In the genomic region with DNA sequence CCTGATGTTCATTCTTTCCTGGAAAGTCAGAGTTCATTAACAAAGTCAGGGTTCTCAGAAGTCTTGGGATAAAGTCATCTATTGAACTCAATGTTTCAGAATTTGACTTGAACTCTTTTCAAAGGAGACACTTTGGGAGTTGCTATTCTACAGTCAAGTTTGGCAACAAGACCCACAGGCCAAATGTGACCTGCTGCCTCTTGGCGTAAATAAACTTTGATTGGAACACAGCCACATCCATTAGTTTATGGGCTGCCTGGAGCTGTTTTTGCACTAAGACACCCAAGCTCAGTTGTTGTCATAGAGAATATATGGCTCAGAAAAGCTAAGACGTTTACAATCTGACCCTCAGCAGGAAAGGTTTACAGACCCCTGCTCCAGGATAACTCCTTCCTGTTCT, we compare ENCODE assay signal across 14 mouse cellular contexts.
A peak's percentile ranks its signal among the peaks of the same experiment; 100 is the strongest.
DNase-seq lines count a peak whose midpoint lies in the region; ATAC-seq and TF ChIP-seq lines count a peak whose summit lies in the region.
"Had no signal": no experiment of that assay in that cellular context is flagged by ENCODE, and none has a peak within 500 bp of the region (broad histone marks: within the 10 kb centered on the region; RNA-seq: fewer than 3 reads in every experiment).

No protein-coding gene starts in this region.

- peak; percentile 28 for DNase-seq in hindbrain, postnatal 0 days (ENCODE audit: low spot score)
- no peak for DNase-seq in hindbrain, embryonic 10.5 days (ENCODE audit: low spot score)
- DNase-seq in heart, adult 8-10 months (ENCODE audit: low spot score) = peak; percentile 34
- peak; percentile 19 to 54 for DNase-seq in heart, adult 9 months (ENCODE audit: low spot score in 2 of 2)
- DNase-seq in left cerebral cortex, adult 18-20 months (ENCODE audit: low spot score in 2 of 2) = no peak
- no peak for DNase-seq in embryo, embryonic 11 days
- DNase-seq: forebrain, postnatal 0 days had no signal

- H3K36me3 ChIP-seq in hindbrain, postnatal 0 days (ENCODE audit: insufficient read depth, low read length) = no peaks in the 10 kb centered on the region
- no peaks in the 10 kb centered on the region for H3K36me3 ChIP-seq in hindbrain, embryonic 10.5 days
- H3K36me3 ChIP-seq in kidney, embryonic 16.5 days (ENCODE audit: insufficient read depth, low read length) = no peaks in the 10 kb centered on the region
- no peaks in the 10 kb centered on the region for H3K36me3 ChIP-seq in intestine, postnatal 0 days (ENCODE audit: control insufficient read depth, insufficient read depth)
- H3K36me3 ChIP-seq: hindbrain, embryonic 15.5 days had no signal

- no peaks in the 10 kb centered on the region for H3K4me1 ChIP-seq in hindbrain, postnatal 0 days (ENCODE audit: insufficient read depth, low read length)
- no peaks in the 10 kb centered on the region for H3K4me1 ChIP-seq in hindbrain, embryonic 10.5 days (replicated peaks)
- H3K4me1 ChIP-seq in kidney, embryonic 16.5 days (ENCODE audit: insufficient read depth, low read length) = no peaks in the 10 kb centered on the region
- H3K4me1 ChIP-seq in intestine, postnatal 0 days (replicated peaks; ENCODE audit: control insufficient read depth, insufficient read depth, low read length) = no peaks in the 10 kb centered on the region
- H3K4me1 ChIP-seq: hindbrain, embryonic 15.5 days had no signal

- no peak overlapping the region for H3K27ac ChIP-seq in hindbrain, postnatal 0 days
- H3K27ac ChIP-seq in hindbrain, embryonic 10.5 days = no peak overlapping the region
- peak overlapping the region; percentile 46; the same call in 1 of the 2 replicates for H3K27ac ChIP-seq in kidney, embryonic 16.5 days (ENCODE audit: low read length)
- H3K27ac ChIP-seq in intestine, postnatal 0 days (ENCODE audit: low read depth, low read length) = no peak overlapping the region
- H3K27ac ChIP-seq: hindbrain, embryonic 15.5 days; liver, embryonic 14.5 days had no signal

- H3K4me3 ChIP-seq in hindbrain, postnatal 0 days (ENCODE audit: low read length) = no peak overlapping the region
- H3K4me3 ChIP-seq in hindbrain, embryonic 10.5 days = no peak overlapping the region
- H3K4me3 ChIP-seq in kidney, embryonic 16.5 days (ENCODE audit: low read length) = no peak overlapping the region
- H3K4me3 ChIP-seq in intestine, postnatal 0 days (ENCODE audit: low read depth, low read length) = no peak overlapping the region
- H3K4me3 ChIP-seq: erythroblast, embryonic 14.5 days; hindbrain, embryonic 15.5 days; myocyte had no signal

- no peak for TF ChIP-seq CTCF in hindbrain, postnatal 0 days (IDR thresholded peaks at IDR 0.05; ENCODE audit: low read depth)
- TF ChIP-seq CTCF in intestine, postnatal 0 days (IDR thresholded peaks at IDR 0.05; ENCODE audit: low read depth) = no peak

- no peak for ATAC-seq in hindbrain, postnatal 0 days
- no peak; the same call in 1 of the 2 replicates for ATAC-seq in kidney, embryonic 16.5 days (ENCODE audit: low FRiP score, low TSS enrichment)
- no peak for ATAC-seq in intestine, postnatal 0 days
- ATAC-seq: forebrain, postnatal 0 days had no signal

- H3K27me3 ChIP-seq in hindbrain, postnatal 0 days (ENCODE audit: insufficient read depth, low read length) = no peaks in the 10 kb centered on the region
- no peaks in the 10 kb centered on the region for H3K27me3 ChIP-seq in hindbrain, embryonic 10.5 days (ENCODE audit: insufficient read depth, poor library complexity, severe bottlenecking)
- no peaks in the 10 kb centered on the region for H3K27me3 ChIP-seq in kidney, embryonic 16.5 days (ENCODE audit: insufficient read depth, low read length)
- H3K27me3 ChIP-seq in intestine, postnatal 0 days (replicated peaks; ENCODE audit: control insufficient read depth, insufficient read depth, low read length) = no peaks in the 10 kb centered on the region
- H3K27me3 ChIP-seq: CH12.LX; hindbrain, embryonic 15.5 days had no signal

- 38% methylated on average over 2 of the region's 2 CpGs for WGBS in hindbrain, postnatal 0 days
- WGBS in hindbrain, embryonic 10.5 days = 79% methylated on average over 2 of the region's 2 CpGs
- WGBS in kidney, embryonic 16.5 days = 34% methylated on average over 2 of the region's 2 CpGs
- WGBS in intestine, postnatal 0 days = 56% methylated on average over 2 of the region's 2 CpGs

- H3K4me2 ChIP-seq in hindbrain, postnatal 0 days (ENCODE audit: low read depth, low read length) = no peak overlapping the region
- H3K4me2 ChIP-seq in kidney, embryonic 16.5 days (replicated peaks; ENCODE audit: low read depth, low read length) = no peak overlapping the region
- H3K4me2 ChIP-seq in intestine, postnatal 0 days (replicated peaks; ENCODE audit: low read depth) = no peak overlapping the region
- H3K4me2 ChIP-seq: hindbrain, embryonic 15.5 days had no signal

- no peak overlapping the region for H3K9ac ChIP-seq in hindbrain, postnatal 0 days (replicated peaks; ENCODE audit: low read length)
- no peak overlapping the region for H3K9ac ChIP-seq in kidney, embryonic 16.5 days (replicated peaks; ENCODE audit: low read length)
- no peak overlapping the region for H3K9ac ChIP-seq in intestine, postnatal 0 days (ENCODE audit: low read depth, low read length)
- H3K9ac ChIP-seq: forebrain, postnatal 0 days; hindbrain, embryonic 15.5 days; liver, embryonic 14.5 days had no signal

- no peaks in the 10 kb centered on the region for H3K9me3 ChIP-seq in hindbrain, postnatal 0 days (ENCODE audit: low read length)
- H3K9me3 ChIP-seq in hindbrain, embryonic 10.5 days = no peaks in the 10 kb centered on the region
- no peaks in the 10 kb centered on the region; the same call in 1 of the 2 replicates for H3K9me3 ChIP-seq in kidney, embryonic 16.5 days (ENCODE audit: low read length)
- H3K9me3 ChIP-seq in intestine, postnatal 0 days (ENCODE audit: control insufficient read depth) = no peaks in the 10 kb centered on the region
- H3K9me3 ChIP-seq: hindbrain, embryonic 15.5 days had no signal

Comparison
In these comparisons a context has a peak if more than half of its experiments do, and no peak if none do; other contexts are left out.
1. DNase-seq: peak in hindbrain, postnatal 0 days (single experiment), heart, adult 8-10 months (single experiment) and heart, adult 9 months (2 of 2); none in hindbrain, embryonic 10.5 days (single experiment), left cerebral cortex, adult 18-20 months (0 of 2) and embryo, embryonic 11 days (single experiment).